Mouse (Mus musculus) hindbrain, embryonic 16.5 days (tissue): ENCODE measurements at regions not wholly inside any gene's neighbourhood (a gene's known extent, or its start where the extent isn't known, plus 50 kb on each side); places are given as distances from the start of the nearest gene placed in this dataset.

ENCODE experiments used
- ATAC-seq: fragments of 200-750 bp; cut with Nextera tagmentation; 2 replicates; pipeline ENCODE4 v1.8.0; 2017; ENCODE audit warnings: moderate TSS enrichment, moderate library complexity
- H3K27ac ChIP-seq: fragments of 300-500 bp; sonication (generic); 2 replicates; pipeline ENCODE4 v1.5.1; 2014; ENCODE audit warnings: low read depth, mild to moderate bottlenecking, control low read depth, low read length, moderate library complexity
- H3K27me3 ChIP-seq: fragments of 300-500 bp; sonication (generic); replicated peaks from 2 replicates; pipeline ENCODE4 v1.6.1; 2014; ENCODE audit warnings: low read length; ENCODE audit not compliant: control insufficient read depth, insufficient read depth
- H3K36me3 ChIP-seq: fragments of 300-500 bp; sonication (generic); 2 replicates; pipeline ENCODE4 v1.6.1; 2014; ENCODE audit warnings: mild to moderate bottlenecking, low read length, moderate library complexity, mixed read lengths; ENCODE audit not compliant: control insufficient read depth, insufficient read depth
- H3K4me1 ChIP-seq: fragments of 300-500 bp; sonication (generic); 2 replicates; pipeline ENCODE4 v1.6.1; 2014; ENCODE audit warnings: low read depth, low read length; ENCODE audit not compliant: control insufficient read depth, insufficient read depth
- H3K4me2 ChIP-seq: fragments of 300-500 bp; sonication (generic); 2 replicates; pipeline ENCODE4 v1.6.1; 2014; ENCODE audit warnings: mild to moderate bottlenecking, low read length, control low read depth, moderate library complexity
- H3K4me3 ChIP-seq: fragments of 300-500 bp; sonication (generic); 2 replicates; pipeline ENCODE4 v1.5.1; 2014; ENCODE audit warnings: mild to moderate bottlenecking, low read length, control low read depth, moderate library complexity
- H3K9ac ChIP-seq: fragments of 300-500 bp; sonication (generic); 2 replicates; pipeline ENCODE4 v1.6.1; 2014; ENCODE audit warnings: low read depth, mild to moderate bottlenecking, control low read depth, low read length, moderate library complexity
- H3K9me3 ChIP-seq: fragments of 300-500 bp; sonication (generic); 2 replicates; pipeline ENCODE4 v1.6.1; 2014; ENCODE audit warnings: mild to moderate bottlenecking, low read length, moderate library complexity; ENCODE audit not compliant: control insufficient read depth
- WGBS: fragments of 180-500 bp; shearing (Covaris S2); extraction: QIAGEN DNeasy Blood & Tissue Kit; methylation state at CpG from one replicate; pipeline ENCODE4 v1.1.7; 2014; 5-methylcytosine and 5-hydroxymethylcytosine counted together

DNA sequence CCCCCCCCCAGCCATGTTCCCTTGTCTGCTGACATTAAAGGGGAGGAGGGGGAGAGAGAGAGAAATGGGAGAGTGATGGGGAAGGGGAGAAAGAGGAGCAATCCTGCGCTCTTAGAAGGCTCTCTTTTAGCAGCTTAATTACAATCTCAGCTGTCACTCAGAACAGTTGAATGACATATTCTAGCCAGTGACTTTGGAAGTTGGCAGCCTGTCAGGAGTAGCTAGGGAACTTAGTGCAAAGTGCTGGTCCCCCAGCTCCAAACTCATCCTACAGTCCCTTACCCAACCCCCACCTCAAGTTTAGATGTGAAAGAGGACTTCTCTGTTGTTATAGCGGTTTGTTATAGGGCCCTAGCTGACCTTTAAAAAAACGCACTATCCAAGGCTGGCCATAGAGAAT, 604.9 kb downstream of the Ebf1 start:
- no peak overlapping the region for H3K27ac ChIP-seq
- no peaks in the 10 kb centered on the region for H3K27me3 ChIP-seq
- no peak for ATAC-seq
- no peaks in the 10 kb centered on the region for H3K9me3 ChIP-seq
- H3K36me3 ChIP-seq = no peaks in the 10 kb centered on the region
- H3K9ac ChIP-seq = no peak overlapping the region
- H3K4me3 ChIP-seq = no peak overlapping the region
- H3K4me2 ChIP-seq = no peak overlapping the region
- no peaks in the 10 kb centered on the region for H3K4me1 ChIP-seq
- 70% methylated on average over 3 of the region's 3 CpGs for WGBS

DNA sequence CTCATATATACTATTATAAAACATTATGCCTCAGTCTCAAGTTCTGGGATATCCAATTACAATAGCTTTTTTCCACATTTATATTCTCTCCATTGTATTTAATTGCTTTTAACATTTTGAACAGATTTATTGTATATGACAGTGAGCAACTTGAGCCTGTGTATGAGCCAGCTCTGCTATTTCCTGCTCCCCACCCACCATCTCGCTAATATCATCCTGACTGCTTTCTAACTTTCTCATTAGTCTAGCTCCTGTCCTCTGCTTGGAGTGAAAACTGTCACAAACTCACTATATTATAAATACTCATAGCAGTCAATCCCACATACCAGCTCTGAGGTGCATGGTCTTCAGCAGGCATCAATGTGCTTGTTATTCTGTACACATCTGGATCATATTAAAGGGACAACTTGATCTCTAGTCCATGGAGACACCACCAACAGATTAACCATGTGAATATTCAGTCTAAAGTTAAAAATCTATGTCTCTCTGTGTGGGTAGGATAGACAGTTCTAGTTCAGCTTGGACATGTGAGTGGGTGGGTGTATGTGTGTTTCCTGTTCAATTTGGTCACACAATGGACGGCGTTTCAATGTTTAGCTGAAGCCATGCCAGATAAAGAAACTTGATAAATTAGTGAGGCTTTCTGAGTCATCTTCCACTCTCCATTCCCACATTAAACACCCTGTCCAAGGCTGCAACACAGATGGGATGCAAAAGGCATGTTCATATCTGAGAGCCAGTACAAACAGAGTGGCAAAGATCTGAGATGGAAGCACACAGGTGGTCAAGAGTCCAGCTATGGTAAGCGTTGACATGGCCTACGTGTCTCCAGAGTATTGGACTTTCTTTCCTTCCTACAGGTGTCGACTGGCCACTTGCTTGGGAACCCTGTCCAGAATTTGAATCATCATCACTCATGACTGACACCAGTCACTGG, 616.1 kb upstream of the Clint1 start:
- no peak overlapping the region for H3K4me2 ChIP-seq
- H3K4me3 ChIP-seq = no peak overlapping the region
- H3K4me1 ChIP-seq = no peaks in the 10 kb centered on the region
- no peak overlapping the region for H3K27ac ChIP-seq
- no peaks in the 10 kb centered on the region for H3K27me3 ChIP-seq
- no peaks in the 10 kb centered on the region for H3K36me3 ChIP-seq
- WGBS = 88% methylated on average over 6 of the region's 6 CpGs
- H3K9ac ChIP-seq = no peak overlapping the region
- no peak for ATAC-seq
- H3K9me3 ChIP-seq = no peaks in the 10 kb centered on the region

DNA sequence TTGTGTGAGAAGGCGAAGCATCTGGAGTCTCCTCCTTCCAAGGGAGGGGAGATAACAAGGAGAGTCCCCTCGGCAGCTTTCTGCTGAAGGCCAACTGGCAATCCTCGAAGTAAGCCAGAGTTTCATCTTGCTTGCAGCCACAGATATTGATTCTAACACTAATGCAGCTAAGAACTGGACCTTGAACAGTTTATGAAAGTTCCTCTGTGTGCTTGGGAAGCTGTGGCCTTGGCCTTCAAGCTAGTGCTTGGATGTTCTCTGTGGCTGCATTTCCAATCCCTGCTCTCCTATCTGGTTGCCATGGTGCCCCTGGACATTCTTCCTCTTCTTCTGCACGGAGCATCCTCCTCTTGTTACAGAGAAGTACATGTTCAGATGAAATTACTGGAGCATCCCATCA, 614.8 kb upstream of the Clint1 start:
- Histone ChIP-seq H3K4me1 (no peaks in the 10 kb centered on the region), H3K4me2 (no peak overlapping the region), H3K36me3 (no peaks in the 10 kb centered on the region), H3K9ac (no peak overlapping the region), H3K27ac (no peak overlapping the region), H3K9me3 (no peaks in the 10 kb centered on the region), H3K27me3 (no peaks in the 10 kb centered on the region), H3K4me3 (no peak overlapping the region)
- 66% methylated on average over 4 of the region's 4 CpGs for WGBS
- no peak for ATAC-seq

DNA sequence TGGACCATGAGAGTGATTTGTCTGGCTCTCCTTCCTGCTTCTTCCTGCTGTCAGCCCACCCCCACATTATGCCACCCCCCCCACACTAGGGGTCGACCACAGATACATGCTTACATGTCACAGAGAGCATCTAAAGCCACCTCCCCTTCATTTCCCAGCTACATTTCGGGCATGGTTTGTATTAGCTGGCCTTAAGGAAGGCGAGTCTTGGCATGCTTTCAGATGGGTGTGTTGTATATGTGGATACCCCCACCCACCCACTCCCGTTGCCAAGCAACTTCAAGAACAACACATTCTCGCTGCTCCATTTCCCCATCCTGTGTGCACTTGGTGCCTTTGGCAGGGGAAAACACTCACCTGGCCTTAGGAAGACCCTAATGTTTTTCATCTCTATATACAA, 612.8 kb upstream of the Clint1 start:
- H3K9ac ChIP-seq = no peak overlapping the region
- 75% methylated on average over 5 of the region's 5 CpGs for WGBS
- no peaks in the 10 kb centered on the region for H3K36me3 ChIP-seq
- ATAC-seq = no peak
- H3K27ac ChIP-seq = no peak overlapping the region
- no peak overlapping the region for H3K4me3 ChIP-seq
- no peaks in the 10 kb centered on the region for H3K4me1 ChIP-seq
- H3K27me3 ChIP-seq = no peaks in the 10 kb centered on the region
- no peak overlapping the region for H3K4me2 ChIP-seq
- H3K9me3 ChIP-seq = no peaks in the 10 kb centered on the region

GRCm38 (mm10) chr11:45240419-45240818, 611.4 kb upstream of the Clint1 start:
- 62% methylated on average over 3 of the region's 3 CpGs for WGBS
- Histone ChIP-seq H3K27me3 (no peaks in the 10 kb centered on the region), H3K4me2 (no peak overlapping the region), H3K4me1 (no peaks in the 10 kb centered on the region), H3K9me3 (no peaks in the 10 kb centered on the region), H3K27ac (no peak overlapping the region), H3K36me3 (no peaks in the 10 kb centered on the region), H3K4me3 (no peak overlapping the region), H3K9ac (no peak overlapping the region)
- no peak for ATAC-seq

GRCm38 (mm10) chr11:45241671-45242070, 610.2 kb upstream of the Clint1 start:
- 83% methylated on average over 10 of the region's 10 CpGs for WGBS

GRCm38 (mm10) chr11:45244796-45245195, 607.1 kb upstream of the Clint1 start:
- H3K9me3 ChIP-seq = no peaks in the 10 kb centered on the region
- H3K36me3 ChIP-seq = no peaks in the 10 kb centered on the region
- no peak for ATAC-seq
- no peak overlapping the region for H3K9ac ChIP-seq
- no peak overlapping the region for H3K4me3 ChIP-seq
- H3K27ac ChIP-seq = no peak overlapping the region
- H3K4me1 ChIP-seq = no peaks in the 10 kb centered on the region
- no peak overlapping the region for H3K4me2 ChIP-seq
- no peaks in the 10 kb centered on the region for H3K27me3 ChIP-seq
- 68% methylated on average over 2 of the region's 2 CpGs for WGBS

More at GRCm38 (mm10) chr11:45241671-45242070, 610.2 kb upstream of the Clint1 start:
- H3K4me2 ChIP-seq = no peak overlapping the region
- ATAC-seq = no peak
- H3K9ac ChIP-seq = no peak overlapping the region
- H3K4me3 ChIP-seq = no peak overlapping the region
- H3K27ac ChIP-seq = no peak overlapping the region
- no peaks in the 10 kb centered on the region for H3K36me3 ChIP-seq
- no peaks in the 10 kb centered on the region for H3K9me3 ChIP-seq
- no peaks in the 10 kb centered on the region for H3K27me3 ChIP-seq
- no peaks in the 10 kb centered on the region for H3K4me1 ChIP-seq

DNA sequence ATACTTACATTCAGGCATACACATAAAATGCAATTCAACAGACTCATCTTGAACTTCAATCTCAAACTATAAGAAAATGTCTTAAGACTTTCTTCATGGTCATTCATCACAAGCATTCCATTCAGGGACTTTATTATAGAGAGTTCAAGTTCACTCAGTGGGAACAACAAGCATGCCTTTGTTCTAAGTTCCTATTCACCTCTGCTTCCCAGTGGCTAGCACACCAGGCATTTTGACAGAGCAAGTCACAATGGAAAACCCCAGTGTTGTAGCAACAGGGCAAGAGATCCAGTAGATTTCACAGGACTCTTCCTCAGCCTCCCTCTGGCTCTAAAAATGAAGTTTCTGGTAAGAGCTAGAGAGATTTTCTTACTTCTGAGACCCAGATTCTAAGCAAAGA, 595.8 kb upstream of the Clint1 start:
- Histone ChIP-seq H3K4me1 (no peaks in the 10 kb centered on the region), H3K27me3 (no peaks in the 10 kb centered on the region), H3K27ac (no peak overlapping the region), H3K4me3 (no peak overlapping the region), H3K9ac (no peak overlapping the region), H3K36me3 (no peaks in the 10 kb centered on the region), H3K4me2 (no peak overlapping the region), H3K9me3 (no peaks in the 10 kb centered on the region)
- ATAC-seq = no peak

DNA sequence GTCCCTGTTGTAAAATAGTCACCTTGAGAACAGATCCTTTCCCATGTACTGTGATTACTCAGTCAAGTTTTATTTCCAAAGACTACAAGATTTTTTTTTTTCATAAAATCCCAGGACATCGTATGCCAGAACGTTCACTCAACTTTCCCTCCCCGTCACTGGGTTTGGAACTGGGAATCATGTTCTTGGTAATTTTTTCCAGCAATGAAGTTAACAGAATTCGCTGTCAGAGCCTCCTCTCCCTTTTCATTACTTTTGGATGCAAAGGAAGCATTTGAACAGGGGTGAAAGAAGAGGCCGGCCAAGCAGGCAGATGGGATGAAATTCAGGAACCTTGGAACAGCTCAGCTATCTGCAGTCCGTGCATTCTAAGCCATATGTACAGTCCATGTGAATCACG, 589.7 kb upstream of the Clint1 start:
- 85% methylated on average over 7 of the region's 7 CpGs for WGBS
- H3K9ac ChIP-seq = no peak overlapping the region
- ATAC-seq = no peak

More for the DNA sequence above, 589.7 kb upstream of the Clint1 start:
- no peaks in the 10 kb centered on the region for H3K9me3 ChIP-seq
- no peak overlapping the region for H3K4me2 ChIP-seq
- no peaks in the 10 kb centered on the region for H3K27me3 ChIP-seq
- H3K36me3 ChIP-seq = no peaks in the 10 kb centered on the region
- H3K4me1 ChIP-seq = no peaks in the 10 kb centered on the region
- H3K4me3 ChIP-seq = no peak overlapping the region
- no peak overlapping the region for H3K27ac ChIP-seq
